Mouse (Mus musculus) forebrain, embryonic 16.5 days (tissue): ENCODE results near the gene Kif24. TPM values are rescaled to one million over a fixed set of nuclear protein-coding genes. Genes with fewer than 3 reads are reported as not detected.

Experiments
- ATAC-seq: fragments of 200-750 bp; cut with Nextera tagmentation; 2 replicates; pipeline ENCODE4 v1.8.0; 2017; ENCODE audit warnings: mild to moderate bottlenecking, moderate library complexity
- H3K27ac ChIP-seq: fragments of 300-500 bp; sonication (generic); 2 replicates; pipeline ENCODE4 v1.5.1; 2014; ENCODE audit warnings: low read length, control low read depth
- H3K27me3 ChIP-seq: fragments of 300-500 bp; sonication (generic); replicated peaks from 2 replicates; pipeline ENCODE4 v1.6.1; 2014; ENCODE audit warnings: low read length; ENCODE audit not compliant: control insufficient read depth, insufficient read depth
- H3K36me3 ChIP-seq: fragments of 300-500 bp; sonication (generic); 2 replicates; pipeline ENCODE4 v1.6.1; 2014; ENCODE audit not compliant: control insufficient read depth, insufficient read depth
- H3K4me1 ChIP-seq: fragments of 300-500 bp; sonication (generic); replicated peaks from 2 replicates; pipeline ENCODE4 v1.6.1; 2014; ENCODE audit warnings: low read length; ENCODE audit not compliant: control insufficient read depth, insufficient read depth
- H3K4me2 ChIP-seq: fragments of 300-500 bp; sonication (generic); 2 replicates; pipeline ENCODE4 v1.6.1; 2014; ENCODE audit warnings: mild to moderate bottlenecking, low read length, control low read depth
- H3K4me3 ChIP-seq: fragments of 300-500 bp; sonication (generic); replicated peaks from 2 replicates; pipeline ENCODE4 v1.5.1; 2014; ENCODE audit warnings: mild to moderate bottlenecking, low read length, control low read depth
- H3K9ac ChIP-seq: fragments of 300-500 bp; sonication (generic); replicated peaks from 2 replicates; pipeline ENCODE4 v1.6.1; 2014; ENCODE audit warnings: low read depth, low read length, control low read depth
- H3K9me3 ChIP-seq: fragments of 300-500 bp; sonication (generic); 2 replicates; pipeline ENCODE4 v1.6.1; 2016; ENCODE audit warnings: low read length; ENCODE audit not compliant: control insufficient read depth
- WGBS: fragments of 180-500 bp; shearing (Covaris S2); extraction: QIAGEN DNeasy Blood & Tissue Kit; methylation state at CpG from one replicate; pipeline ENCODE4 v1.1.7; 2014; 5-methylcytosine and 5-hydroxymethylcytosine counted together
- polyA plus RNA-seq: library from polyadenylated mRNA; unstranded; fragments of >200 nt; fragmentation: Nextera tagmentation; extraction: Ambion mirVana; gene quantifications from 2 replicates; pipeline ENCODE4 v1.2.1, GENCODE M21; 2015

Gene Kif24
- polyA plus RNA-seq, 1 experiment from 2014 or later = 4.9 TPM

GRCm38 (mm10) chr4:41502986-41503412 lies 38.3 kb upstream of the Kif24 start, which contains the start of gene AI464131:
TSS of gene AI464131 (minus strand) at chr4:41503076.
- peak within 1 kb of the TSS; percentile 39 for H3K4me3 ChIP-seq
- H3K9me3 ChIP-seq = no peaks in the 10 kb centered on the region
- 3% methylated on average over 16 of the region's 18 CpGs for WGBS
- H3K27ac ChIP-seq = no peak within 1 kb of the TSS
- peaks cover 35% of the 10 kb centered on the region for H3K27me3 ChIP-seq
- H3K4me1 ChIP-seq = peaks cover 40% of the 10 kb centered on the region
- H3K9ac ChIP-seq = peak within 1 kb of the TSS; percentile 44; the same call in 1 of the 2 replicates
- no peaks in the 10 kb centered on the region for H3K36me3 ChIP-seq
- ATAC-seq = peak; percentile 86
- H3K4me2 ChIP-seq = peak within 1 kb of the TSS; percentile 50

- WGBS = 9% methylated on average over 20 of the region's 20 CpGs
- Histone ChIP-seq H3K9me3 (no peaks in the 10 kb centered on the region), H3K4me2 (peak overlapping the region; percentile 50), H3K4me3 (peak overlapping the region; percentile 39), H3K36me3 (no peaks in the 10 kb centered on the region), H3K27me3 (peaks cover 40% of the 10 kb centered on the region), H3K4me1 (peaks cover 40% of the 10 kb centered on the region), H3K9ac (peak overlapping the region; percentile 44; the same call in 1 of the 2 replicates), H3K27ac (no peak overlapping the region)
- peak; percentile 6 for ATAC-seq
These were observed 37.7 kb upstream of the Kif24 start for GRCm38 (mm10) chr4:41502171-41502940.

- H3K9me3 ChIP-seq = no peaks in the 10 kb centered on the region
- WGBS = 73% methylated on average over 4 of the region's 4 CpGs
- no peak overlapping the region for H3K27ac ChIP-seq
- no peaks in the 10 kb centered on the region for H3K36me3 ChIP-seq
- no peak overlapping the region for H3K4me3 ChIP-seq
- no peak overlapping the region for H3K4me2 ChIP-seq
- H3K27me3 ChIP-seq = peaks cover 46% of the 10 kb centered on the region
- H3K9ac ChIP-seq = no peak overlapping the region
- peaks cover 40% of the 10 kb centered on the region for H3K4me1 ChIP-seq
- ATAC-seq = no peak
These were observed 36.1 kb upstream of the Kif24 start for GRCm38 (mm10) chr4:41500787-41501186.

- Histone ChIP-seq H3K9ac (no peak overlapping the region), H3K27me3 (peaks cover 46% of the 10 kb centered on the region)
These were observed 34.9 kb upstream of the Kif24 start for GRCm38 (mm10) chr4:41499619-41500018.

GRCm38 (mm10) chr4:41498921-41499391 lies 34.3 kb upstream of the Kif24 start:
- Histone ChIP-seq H3K27ac (no peak overlapping the region), H3K4me2 (peak overlapping the region; percentile 60), H3K9ac (peak overlapping the region; percentile 25; the same call in 1 of the 2 replicates), H3K4me1 (peaks cover 43% of the 10 kb centered on the region), H3K36me3 (no peaks in the 10 kb centered on the region), H3K9me3 (no peaks in the 10 kb centered on the region), H3K4me3 (peak overlapping the region; percentile 42), H3K27me3 (peaks cover 46% of the 10 kb centered on the region)
- ATAC-seq = no peak
- 16% methylated on average over 43 of the region's 43 CpGs for WGBS

More at GRCm38 (mm10) chr4:41499619-41500018, 34.9 kb upstream of the Kif24 start:
- 58% methylated on average over 8 of the region's 8 CpGs for WGBS
- Histone ChIP-seq H3K9me3 (no peaks in the 10 kb centered on the region), H3K36me3 (no peaks in the 10 kb centered on the region), H3K4me3 (no peak overlapping the region), H3K4me2 (no peak overlapping the region), H3K27ac (no peak overlapping the region), H3K4me1 (peaks cover 43% of the 10 kb centered on the region)
- ATAC-seq = no peak

- WGBS = 11% methylated on average over 72 of the region's 72 CpGs
- no peak for ATAC-seq
- no peak overlapping the region for H3K27ac ChIP-seq
- H3K9me3 ChIP-seq = no peaks in the 10 kb centered on the region
- peaks cover 46% of the 10 kb centered on the region for H3K27me3 ChIP-seq
- no peaks in the 10 kb centered on the region for H3K36me3 ChIP-seq
- H3K4me1 ChIP-seq = peaks cover 41% of the 10 kb centered on the region
- peak overlapping the region; percentile 60 for H3K4me2 ChIP-seq
- peak overlapping the region; percentile 42 for H3K4me3 ChIP-seq
- H3K9ac ChIP-seq = peak overlapping the region; percentile 48
These were observed 33.5 kb upstream of the Kif24 start for GRCm38 (mm10) chr4:41497995-41498845.

- 6% methylated on average over 34 of the region's 34 CpGs for WGBS
- Histone ChIP-seq H3K4me1 (peaks cover 36% of the 10 kb centered on the region), H3K9me3 (no peaks in the 10 kb centered on the region), H3K27ac (no peak overlapping the region), H3K4me2 (peak overlapping the region; percentile 60), H3K4me3 (peak overlapping the region; percentile 42), H3K9ac (peak overlapping the region; percentile 48), H3K27me3 (peaks cover 46% of the 10 kb centered on the region), H3K36me3 (no peaks in the 10 kb centered on the region)
- peak; percentile 19; the same call in 1 of the 2 replicates for ATAC-seq
These were observed 32.9 kb upstream of the Kif24 start for GRCm38 (mm10) chr4:41497579-41497978.

GRCm38 (mm10) chr4:41497046-41497445 lies 32.4 kb upstream of the Kif24 start:
- H3K4me3 ChIP-seq = no peak overlapping the region
- peaks cover 30% of the 10 kb centered on the region for H3K4me1 ChIP-seq
- WGBS = 53% methylated on average over 5 of the region's 5 CpGs
- H3K4me2 ChIP-seq = no peak overlapping the region
- ATAC-seq = no peak
- H3K27me3 ChIP-seq = peaks cover 46% of the 10 kb centered on the region
- H3K27ac ChIP-seq = no peak overlapping the region
- no peaks in the 10 kb centered on the region for H3K36me3 ChIP-seq
- H3K9me3 ChIP-seq = no peaks in the 10 kb centered on the region
- no peak overlapping the region for H3K9ac ChIP-seq

- Histone ChIP-seq H3K36me3 (no peaks in the 10 kb centered on the region), H3K4me2 (no peak overlapping the region), H3K9ac (no peak overlapping the region), H3K4me1 (peaks cover 30% of the 10 kb centered on the region), H3K4me3 (no peak overlapping the region), H3K27me3 (peaks cover 38% of the 10 kb centered on the region), H3K9me3 (no peaks in the 10 kb centered on the region), H3K27ac (no peak overlapping the region)
- 30% methylated on average over 11 of the region's 11 CpGs for WGBS
- ATAC-seq = peak; percentile 84
These were observed 31.2 kb upstream of the Kif24 start for GRCm38 (mm10) chr4:41495850-41496249.
